Mouse (Mus musculus) cerebral cortex, adult 2 months (tissue): ENCODE results near the gene Irf2bpl.

Experiments
- WGBS: fragments of 180-500 bp; shearing (Covaris S2); methylation state at CpG from one replicate; pipeline ENCODE4 v1.1.7; 2018; 5-methylcytosine and 5-hydroxymethylcytosine counted together

Irf2bpl gene

DNA sequence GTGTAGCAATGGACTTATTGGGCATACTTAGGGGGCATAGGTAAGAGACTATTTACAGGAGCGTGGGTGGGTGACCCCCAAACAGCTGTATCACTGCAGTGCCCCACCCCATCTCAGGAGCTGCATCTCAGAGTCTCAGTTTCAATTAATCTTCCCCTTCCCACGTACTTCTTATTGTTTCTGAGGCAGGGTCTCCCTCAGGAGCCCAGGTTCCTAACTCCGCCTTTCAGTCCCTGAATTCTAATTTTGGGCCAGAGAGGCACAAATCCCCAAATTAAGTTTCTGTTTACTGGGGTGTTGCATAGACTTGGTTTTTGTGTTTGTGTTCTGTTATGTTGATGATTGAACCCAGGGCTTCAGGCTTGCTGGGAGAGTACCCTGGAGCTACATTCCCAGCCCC is 13.8 kb upstream of the Irf2bpl start:
- WGBS = 68% methylated on average over 3 of the region's 3 CpGs

DNA sequence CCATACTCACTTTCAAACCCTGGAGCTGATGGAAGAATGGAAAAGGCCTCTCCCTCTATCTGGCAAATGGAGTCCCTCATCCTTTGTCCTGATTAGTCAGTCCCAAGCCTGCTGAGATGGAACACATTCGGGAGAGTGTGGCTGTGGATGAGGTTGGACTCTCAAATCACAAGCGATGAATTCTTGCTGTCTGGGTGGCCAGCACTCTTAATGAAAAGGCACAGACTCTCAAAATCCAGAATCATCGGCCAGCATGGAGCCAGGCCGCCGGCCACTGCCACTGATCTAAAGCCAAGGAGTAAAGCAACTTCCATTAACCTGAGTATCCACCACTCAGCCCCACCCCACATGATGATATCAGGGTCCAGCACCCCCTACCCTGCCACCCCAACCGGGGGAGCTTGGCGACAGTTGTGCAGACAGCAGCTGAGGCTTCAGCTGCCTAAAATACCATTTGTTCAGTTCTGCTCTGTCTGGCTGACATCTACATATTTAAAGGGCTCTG is 13.2 kb upstream of the Irf2bpl start:
- 31% methylated on average over 7 of the region's 7 CpGs for WGBS

DNA sequence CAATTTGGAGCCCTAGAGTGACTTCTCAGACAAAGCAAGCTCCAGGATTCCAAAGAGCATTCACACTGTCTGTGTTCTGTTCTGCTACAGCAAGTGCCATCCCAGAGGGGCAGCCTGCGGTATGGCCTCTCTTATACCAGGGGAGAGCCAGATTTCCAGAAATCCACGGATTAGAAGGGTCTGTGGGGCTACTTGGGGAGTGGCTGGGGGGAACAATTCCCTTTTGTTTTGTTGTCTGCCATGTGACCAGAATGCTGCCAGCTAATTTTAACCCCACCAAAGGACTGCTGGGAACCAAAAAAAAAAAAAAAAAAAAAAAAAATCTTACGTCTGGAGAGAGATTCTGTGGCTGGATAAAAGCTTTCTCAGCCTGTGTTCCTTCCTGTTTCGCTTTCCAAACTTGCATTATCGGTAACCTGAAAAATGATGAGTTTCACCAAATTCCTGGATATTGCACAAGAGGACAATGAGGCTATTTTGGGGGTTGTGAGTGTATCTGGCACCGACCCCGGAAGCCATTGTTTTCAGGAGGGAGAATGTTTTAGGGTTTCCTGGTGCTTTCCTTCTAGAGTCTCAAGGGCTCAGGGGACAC is 12.4 kb upstream of the Irf2bpl start:
- 3% methylated on average over 7 of the region's 7 CpGs for WGBS

DNA sequence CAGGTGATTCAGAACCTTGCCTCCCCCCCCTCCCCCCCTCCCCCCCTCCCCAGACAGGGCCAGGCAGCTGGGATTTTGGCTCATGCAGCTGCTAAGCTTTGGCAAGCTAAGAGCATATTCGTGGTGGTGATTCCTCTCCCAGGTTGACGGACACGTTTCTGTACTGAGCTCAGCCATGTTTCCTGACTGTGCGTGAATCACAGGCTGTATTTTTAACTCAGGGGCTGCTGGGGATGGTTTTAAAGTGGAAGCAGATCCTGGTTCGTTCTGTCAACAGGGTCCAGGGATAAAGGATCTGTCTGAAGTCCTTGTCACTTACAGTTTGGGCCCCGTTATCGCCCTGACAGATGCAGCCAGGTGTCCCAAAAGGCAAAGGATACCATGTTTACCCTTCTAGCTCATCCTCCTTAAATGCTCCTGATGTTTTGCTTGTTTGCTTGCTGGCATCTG is 11.9 kb upstream of the Irf2bpl start:
- 10% methylated on average over 7 of the region's 7 CpGs for WGBS

DNA sequence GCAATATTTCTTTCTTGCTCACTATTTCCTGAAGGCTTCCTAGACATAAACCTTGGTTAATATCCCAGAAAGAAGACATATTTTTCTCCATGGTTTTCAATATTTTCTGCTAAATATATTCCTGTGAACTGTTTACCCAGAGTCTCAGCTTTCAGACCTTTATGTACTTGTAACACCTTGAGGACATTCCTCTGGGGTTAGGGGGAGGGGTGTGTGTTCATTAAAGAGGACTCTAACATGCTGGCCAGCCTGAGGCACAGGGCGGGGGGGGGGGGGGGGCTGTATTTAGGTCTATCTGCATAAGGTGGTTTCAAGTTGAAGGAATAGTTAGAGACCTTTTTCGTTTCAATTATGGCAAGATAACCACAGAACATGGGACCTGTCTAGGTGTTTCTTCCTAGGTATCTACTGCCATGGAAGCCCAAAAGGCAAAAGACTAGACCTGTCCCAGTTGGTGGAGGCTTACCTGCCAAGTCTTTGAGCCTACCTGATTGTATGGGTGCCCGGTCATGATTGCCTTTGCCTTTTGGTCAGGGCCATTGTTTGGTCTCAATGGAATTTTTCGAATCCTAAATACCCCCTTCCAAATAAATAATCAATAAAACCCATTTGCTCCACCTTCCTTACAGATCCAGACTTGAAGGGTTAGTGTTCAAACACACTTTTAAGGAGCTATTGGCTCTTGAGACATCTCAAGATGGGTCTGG is 11.3 kb upstream of the Irf2bpl start:
- 35% methylated on average over 4 of the region's 4 CpGs for WGBS

DNA sequence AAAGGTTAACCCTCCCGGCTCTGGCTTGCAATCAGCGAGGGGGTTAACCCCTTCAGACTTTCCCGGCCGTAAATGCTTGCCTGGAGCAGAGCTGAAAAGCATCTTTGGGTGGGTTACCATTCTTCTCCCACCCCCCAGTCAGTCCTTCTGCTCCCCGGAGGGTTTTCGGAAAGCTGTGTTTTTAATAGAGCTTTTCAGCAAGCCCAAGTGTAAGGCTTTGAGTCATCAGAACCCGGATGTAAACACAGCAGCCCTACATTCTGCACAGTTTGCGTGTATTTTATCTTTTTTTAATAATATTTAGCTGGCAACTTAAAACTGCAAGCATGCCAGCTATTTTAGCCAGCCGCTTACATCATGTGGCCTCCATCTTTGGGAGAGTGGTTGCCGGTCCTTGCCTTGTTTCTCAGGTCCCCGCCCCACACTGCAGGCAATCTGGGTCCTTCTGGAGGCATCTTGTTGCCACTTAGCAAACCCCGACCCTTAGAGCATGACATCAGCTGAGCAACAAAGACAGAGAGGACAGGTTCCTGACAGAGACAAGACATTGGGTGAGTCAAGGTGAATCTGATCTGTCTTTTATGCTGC is 10.3 kb upstream of the Irf2bpl start:
- under 1% methylated on average over 12 of the region's 12 CpGs for WGBS

DNA sequence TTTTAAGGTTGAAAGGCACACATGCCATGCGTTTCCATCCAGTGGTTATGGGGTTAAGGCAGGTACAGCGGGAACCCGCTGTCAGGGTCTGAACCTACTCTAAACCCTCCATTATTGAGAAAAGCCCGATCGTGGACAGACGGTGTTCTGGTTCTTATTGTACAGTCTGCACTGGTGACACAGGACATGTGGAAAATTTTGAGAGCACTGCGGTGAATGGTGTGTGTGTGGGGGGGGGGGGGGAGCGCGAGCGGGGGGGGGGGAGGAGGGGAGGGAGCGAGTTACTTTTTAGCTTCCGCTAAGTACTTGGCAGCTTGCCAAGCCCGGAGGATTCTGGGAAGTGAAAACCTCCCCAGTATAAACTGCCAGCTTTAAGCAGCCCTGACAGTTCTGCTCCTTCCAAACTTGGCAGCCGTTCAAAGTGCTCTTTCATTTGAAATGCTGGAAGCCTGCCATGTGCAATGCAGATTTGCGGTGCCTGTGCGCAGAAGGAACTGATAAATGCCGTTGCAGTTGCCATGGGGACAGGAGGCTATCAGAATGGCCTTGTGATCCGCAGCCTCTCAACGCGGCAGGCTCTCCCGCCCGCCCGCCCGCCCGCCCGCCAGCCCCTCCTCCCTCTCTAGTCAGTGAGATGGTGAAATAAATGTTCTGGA is 9.7 kb upstream of the Irf2bpl start:
- WGBS = under 1% methylated on average over 22 of the region's 26 CpGs

DNA sequence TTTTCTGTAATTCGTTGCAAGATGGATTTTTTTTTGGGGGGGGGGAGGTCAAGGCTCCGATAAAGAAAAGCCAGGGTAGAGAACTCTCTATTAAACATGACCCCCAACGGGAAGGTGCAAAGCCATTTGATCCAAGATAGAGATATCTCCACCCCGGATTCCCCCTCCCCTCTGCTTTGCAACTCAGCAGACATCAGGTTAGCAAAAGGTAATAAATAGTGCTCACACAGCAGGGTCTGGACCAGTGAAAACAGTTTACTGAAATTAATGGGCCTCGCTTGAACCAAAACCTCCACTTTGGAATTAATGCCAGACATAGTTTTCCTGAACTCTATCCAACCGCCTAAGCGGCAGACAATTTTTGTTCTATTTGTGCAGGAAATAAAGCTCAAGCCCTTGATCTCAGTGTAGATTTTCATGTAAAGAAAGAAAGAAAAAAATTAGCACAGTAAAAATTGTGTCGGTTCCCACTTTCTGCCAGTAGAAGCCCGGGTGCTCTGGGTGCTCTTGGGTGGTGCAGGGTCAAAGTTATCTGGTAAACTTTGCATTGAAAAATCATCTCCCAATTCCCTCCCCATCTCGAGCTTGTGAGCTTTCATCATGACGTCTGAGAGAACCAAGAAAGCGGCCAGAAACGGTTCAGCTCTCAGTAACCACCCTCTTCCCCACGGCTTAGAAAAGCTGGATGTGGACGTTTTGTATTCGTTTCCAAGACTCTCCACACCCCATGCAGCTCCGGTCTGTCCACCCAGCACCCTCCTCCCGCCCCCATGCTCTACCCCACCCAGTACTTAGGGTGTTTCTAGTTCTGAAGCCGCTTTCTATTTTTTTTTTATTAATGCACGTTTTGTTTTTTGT is 9.0 kb upstream of the Irf2bpl start:
- 3% methylated on average over 20 of the region's 20 CpGs for WGBS

DNA sequence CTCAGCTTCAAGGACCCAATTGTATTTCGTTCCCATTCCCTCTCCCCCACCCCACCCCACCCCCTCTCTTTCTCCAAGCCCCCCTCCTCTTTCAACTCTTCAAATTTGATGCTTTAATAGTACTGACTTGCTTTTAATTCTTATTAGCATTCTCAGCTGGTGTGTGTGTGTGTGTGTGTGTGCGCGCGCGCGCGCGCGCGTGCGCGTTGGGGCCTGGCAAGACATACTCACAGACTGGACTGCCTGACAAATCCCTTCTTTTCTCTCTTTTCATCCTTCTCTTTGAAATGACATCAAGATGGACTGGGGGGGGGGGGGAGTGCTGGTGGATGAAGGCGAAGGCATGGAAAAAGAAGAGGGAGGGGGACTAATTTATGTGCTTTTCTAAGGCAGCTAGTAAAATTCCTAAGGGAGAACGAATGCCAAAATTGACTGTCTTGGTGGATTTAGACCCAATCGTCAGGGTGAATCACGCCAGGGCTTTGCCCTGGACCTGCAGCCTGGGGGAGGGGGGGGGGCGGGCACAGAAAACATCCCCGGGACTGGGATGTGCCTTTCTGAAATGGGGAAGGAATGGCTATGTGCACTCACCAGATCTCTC is 8.2 kb upstream of the Irf2bpl start:
- 7% methylated on average over 18 of the region's 18 CpGs for WGBS

DNA sequence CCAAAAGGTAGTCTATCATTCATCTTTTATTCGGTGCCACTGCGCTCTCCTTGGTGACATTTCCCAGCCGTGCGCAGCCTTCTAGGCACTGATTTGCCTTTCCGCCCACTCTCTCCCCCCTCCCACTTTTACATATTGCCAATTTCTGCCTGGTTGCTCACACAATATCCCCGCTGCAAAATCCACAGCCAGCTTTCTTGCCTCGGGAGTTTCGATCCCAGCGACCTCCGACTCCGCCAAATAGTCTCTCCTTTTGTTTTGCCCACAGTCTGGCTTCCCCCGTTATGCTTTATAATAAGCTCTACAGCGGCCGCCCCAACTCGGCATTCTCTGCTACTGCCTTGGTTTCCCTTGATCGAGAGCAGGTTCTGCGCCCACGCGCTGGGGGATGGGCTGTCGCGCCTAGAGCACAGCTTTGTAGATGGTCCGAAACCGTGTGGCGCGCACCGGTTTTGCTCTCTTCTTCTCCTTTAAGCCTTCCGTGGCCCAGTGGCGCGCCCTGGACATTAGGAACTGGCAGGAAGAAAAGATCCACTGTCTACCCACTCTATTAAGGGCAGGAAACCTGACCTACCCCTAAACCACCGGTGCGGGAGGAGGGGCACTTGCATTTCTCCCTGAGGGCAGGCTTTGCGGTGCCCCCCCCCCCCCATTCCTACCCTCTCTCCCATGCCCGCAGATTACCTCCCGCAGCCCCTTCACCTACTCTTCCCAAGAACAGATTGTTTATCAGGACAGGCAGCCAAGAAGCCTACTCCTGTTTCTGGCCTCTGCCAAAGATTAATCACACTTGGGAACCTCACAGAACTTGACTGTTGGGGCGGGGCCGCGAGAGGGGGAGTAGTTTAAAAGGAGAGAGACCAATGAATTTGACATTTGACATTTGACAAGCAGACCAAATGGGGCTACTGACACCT is 7.4 kb upstream of the Irf2bpl start:
- 4% methylated on average over 37 of the region's 37 CpGs for WGBS

DNA sequence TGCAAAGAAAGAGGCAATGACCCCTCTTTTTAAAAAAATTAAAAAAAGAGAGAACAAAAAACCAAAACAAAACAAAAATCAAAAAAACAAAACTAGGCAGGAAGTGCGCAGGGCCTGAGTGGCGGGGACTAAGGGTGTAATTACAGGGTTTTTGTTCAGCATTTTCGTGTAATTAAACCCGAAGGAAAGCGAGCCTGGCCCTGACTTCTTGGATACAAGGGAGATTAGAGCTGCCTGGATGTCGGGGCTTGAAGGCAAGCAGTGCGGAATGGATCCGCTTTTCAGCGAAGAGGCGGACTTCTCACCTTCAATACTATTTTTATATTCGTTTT is 6.8 kb upstream of the Irf2bpl start:
- 15% methylated on average over 11 of the region's 11 CpGs for WGBS

DNA sequence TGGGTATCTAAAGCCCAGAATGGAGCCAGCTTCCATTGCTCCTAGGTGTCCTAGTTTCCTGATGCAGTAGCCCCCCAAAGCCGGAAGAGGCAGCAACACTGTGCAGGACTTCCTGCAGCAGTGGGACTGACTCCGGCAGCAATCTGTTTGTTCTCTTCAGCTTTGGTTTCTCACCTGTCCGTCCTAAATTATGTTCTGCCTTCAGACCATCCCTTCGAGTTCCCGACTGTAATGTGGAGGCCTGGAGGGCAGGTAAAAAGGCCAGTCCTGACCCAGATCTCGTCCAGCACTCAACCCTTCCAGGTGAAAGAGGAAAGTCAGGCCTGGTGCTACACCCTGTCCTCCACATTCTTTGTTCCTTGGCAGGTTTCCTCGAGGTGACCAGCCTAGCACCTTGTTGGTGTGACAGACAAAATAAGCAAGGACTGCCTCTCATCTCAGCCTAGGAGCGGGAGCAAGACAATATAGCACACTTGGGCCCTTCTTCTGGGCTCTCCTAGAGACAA is 6.3 kb upstream of the Irf2bpl start:
- 36% methylated on average over 8 of the region's 8 CpGs for WGBS

DNA sequence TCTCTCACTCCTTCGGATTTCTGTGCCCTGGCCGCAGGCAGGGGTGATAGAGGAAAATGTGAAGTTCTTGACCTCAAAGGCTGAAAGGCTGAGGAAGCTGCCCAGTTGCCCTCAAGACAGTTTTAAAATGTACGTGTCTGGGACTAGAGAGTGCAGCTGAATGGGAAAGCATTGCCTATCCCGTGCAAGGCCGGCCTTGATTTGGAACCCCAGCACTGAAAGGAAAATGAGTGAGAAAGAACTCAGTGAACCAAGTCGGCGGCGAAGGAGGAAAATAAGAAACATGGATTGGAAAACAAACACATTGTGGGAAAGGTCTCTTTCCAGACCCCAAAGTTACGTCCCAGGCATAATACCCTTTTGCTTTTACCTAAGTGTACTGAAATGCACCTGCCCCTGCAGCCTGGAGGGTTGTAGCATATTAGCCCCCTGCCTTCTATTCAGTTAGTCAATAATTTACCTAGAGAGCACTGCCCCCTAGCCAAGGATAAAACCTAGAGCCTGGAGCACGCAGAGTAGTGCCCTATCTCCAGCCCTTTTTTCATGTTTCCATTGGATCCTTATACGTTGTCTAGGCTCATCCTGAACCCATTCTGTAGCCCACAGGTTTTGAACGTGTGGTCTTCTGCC is 5.6 kb upstream of the Irf2bpl start:
- WGBS = 69% methylated on average over 12 of the region's 12 CpGs

DNA sequence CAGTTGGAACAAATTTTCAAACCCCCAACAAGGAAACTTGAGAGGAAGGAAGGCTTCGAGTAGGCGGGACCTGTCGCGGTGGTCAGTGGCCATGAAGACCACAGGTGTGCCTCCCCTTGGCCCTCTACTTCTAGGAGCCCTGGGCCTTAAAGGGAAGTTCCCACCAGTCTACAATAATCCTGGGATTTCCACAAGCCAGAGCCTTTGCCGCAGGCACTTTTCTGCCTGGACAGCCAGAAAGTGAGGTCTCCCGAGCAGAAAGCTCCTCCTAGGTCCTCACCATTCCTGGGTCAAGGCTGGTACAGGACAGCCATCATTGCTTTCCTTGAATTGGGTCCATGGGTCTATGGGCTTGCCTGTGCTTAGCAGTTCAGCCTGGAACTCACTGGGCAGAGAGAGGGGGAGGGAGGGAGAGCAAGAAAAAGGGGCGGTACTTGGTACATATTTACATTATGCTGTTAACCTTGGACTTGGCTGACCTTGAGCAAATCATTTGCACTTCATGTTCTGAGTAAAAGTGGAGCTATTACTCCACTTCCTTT is 4.6 kb upstream of the Irf2bpl start:
- 24% methylated on average over 7 of the region's 7 CpGs for WGBS

DNA sequence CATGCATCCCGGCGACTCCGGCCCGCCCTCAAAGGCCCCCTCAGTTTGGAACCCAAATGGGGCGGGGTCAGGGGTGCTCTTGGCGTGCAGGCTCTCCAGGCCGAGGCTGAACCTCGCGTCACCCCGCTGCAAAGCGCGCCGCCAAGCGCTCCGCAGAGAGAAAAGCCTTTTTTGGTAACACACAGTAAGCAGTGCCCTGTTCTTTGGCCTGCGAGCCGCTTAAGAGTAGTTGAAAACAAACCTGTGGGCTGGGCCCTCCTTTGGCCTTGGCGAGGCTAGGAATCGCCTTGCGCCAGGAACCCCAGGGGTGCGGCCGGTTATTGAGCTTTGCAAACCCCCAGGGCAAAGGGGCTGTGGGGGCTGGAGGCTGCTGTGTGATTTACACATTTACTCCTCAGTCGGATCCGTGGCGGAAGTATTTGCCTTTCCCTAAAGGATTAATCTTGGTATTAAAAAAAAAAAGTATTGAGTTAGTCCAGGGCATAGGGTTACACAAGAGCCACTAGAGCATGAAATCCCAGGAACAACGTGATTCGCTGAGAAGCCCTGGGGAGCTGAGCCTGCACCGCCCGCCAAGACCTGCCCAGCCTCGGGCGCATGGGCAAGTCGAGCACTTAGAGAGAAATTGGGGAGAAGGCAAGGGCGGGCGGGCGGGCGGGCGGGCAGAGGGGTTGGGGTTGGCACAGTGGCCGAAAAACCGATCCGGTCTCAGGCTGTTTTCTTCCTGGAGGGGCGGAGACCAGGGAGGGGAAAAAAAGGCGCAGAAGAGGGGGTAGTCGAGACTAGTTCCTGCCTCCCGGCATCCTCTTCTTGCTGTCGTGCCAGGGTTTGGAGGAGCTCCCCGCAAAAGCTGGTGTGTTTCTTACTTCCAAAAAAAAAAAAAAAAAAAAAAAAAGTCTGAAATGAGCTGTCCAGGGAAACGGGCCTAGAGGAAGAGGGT is 3.8 kb upstream of the Irf2bpl start:
- WGBS = 1% methylated on average over 47 of the region's 47 CpGs

DNA sequence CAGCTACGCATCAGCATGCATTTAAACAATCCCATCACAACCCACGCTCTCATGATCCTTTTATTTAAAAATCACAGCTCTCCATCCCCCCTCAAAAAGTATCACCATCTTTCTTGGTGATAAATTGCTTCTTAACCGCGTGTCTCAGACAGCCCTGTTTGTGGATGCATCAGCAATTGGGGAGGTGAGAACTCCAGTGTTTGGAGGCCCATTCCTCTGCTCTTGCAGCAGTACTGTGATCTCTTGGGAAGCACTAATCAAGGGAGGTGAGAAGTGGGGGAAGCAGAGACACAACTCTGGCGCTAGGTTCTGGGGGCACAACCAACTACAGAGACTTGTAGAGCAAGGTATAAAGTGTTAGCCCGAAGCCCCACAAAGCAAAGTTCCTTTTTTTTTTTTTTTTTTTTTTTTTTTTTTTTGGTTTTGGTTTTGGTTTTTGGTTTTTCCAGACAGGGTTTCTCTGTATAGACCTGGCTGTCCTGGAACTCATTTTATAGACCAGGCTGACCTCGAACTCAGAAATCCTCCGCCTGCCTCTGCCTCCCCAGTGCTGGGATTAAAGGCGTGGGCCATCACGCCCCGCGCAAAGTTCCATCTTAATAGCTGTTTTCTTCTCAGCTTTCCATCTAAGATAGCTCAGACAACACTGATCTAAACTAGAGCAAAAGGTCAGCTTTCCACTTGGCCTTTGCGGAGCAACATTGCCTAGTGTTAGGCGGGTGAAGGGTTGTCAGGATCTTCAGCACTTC is 3.0 kb upstream of the Irf2bpl start:
- 51% methylated on average over 14 of the region's 14 CpGs for WGBS

DNA sequence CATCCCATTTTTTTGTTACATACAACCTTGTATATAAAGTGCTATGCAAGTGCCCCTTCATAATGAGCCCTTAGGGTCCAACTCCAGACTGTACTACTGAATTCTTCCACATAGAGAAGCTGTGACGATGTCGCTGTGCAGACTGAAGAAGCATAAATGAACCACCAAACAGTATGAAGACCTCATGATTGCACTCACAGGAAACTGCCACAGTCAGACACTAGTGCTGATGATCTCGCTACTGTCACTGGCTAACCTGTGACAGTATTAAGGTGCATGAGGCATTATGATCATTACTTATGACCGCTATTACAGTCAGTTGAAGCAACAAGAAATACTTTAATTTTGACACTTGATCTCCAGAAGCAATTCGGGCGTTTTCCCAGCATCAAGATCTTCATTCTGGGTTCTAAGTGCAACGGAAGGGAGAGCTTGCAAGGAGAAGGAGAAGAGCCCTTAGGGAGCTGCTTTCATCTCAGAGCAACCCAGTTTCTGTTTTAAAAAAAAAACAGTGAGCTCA is 1.9 kb upstream of the Irf2bpl start:
- WGBS = 67% methylated on average over 7 of the region's 7 CpGs
